Mouse (Mus musculus): ENCODE data around the gene Fgfr2. TPM values are rescaled to one million over a fixed set of nuclear protein-coding genes. Genes with fewer than 3 reads are reported as not detected.

The Fgfr2 gene
- total RNA-seq, 2 experiments from 2014 or later, result 27.3 to 32.7 TPM

GRCm38 (mm10) chr7:130250994-130251393 lies 2872.2 kb downstream of the Fgfr2 start:
- intact Hi-C loops (cut with DNase I), result no loop called here
- no peak for DNase-seq (ENCODE audit: low spot score in 2 of 2)

GRCm38 (mm10) chr7:130248403-130248802 lies 2874.7 kb downstream of the Fgfr2 start:
- intact Hi-C loops (cut with DNase I), result no loop called here
- no peak for DNase-seq (ENCODE audit: low spot score in 2 of 2)

DNA sequence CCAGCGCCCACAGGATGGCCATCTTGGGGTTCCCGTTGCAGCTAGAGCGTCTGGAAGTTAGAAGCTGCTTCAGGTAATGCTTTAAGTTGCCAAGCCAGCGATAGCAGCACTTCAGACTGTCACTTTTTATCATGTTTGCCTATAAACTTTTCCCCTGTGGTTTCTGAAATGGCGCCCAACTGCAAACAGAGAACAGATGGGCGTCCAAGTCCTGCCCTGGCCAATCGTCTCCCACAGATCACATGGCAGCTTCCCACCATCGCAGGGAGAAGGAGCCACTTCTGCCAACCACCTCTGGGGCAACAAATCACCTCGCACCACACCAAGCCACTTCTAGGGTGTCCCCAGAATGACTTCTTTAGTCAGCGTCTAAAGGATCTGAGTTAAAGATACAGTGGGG lies 2875.3 kb downstream of the Fgfr2 start:
- no peak for DNase-seq (ENCODE audit: low spot score in 2 of 2)
- intact Hi-C loops (cut with DNase I), result no loop called here

DNA sequence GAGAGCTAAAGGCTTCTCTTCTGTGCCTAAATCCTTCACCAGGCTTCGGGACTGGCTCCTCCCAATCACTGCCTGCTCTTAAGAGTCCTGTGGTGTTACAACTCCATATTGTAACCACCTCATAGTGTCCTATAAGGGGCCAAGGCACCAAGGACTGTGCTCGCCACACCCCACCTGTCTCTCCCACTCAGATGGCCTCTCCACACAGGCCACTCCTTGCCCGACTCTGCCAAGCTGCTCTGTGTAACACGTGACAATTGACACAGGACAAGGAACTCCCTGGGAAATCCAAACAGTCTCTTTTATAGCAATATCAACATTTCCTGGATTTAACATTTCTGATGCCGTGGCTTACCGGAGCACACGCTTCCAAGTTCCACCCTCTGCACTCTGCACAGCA lies 2876.7 kb downstream of the Fgfr2 start:
- no peak for DNase-seq (ENCODE audit: low spot score in 2 of 2)
- intact Hi-C loops (cut with DNase I), result no loop called here

DNA sequence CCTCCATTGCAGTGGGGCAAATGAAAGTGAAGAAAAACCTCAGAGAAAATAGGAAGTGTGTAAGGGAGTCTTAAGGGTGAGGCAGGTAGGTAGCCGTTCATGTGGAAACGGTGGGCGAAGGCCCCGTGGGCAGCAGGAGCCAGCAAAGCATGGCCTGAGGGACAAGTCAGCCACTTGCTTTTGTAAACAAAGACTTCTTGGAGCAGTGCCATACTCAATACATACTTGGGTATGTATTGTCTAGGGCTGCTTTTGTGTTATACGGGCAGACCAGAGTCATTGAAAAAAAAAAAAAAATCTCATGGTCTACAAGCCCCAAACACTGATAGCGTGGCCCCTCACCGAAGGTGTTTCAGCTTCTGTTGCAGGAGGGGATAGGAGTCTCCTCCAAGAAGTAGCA lies 2878.6 kb downstream of the Fgfr2 start:
- intact Hi-C loops (cut with DNase I), result no loop called here
- no peak for DNase-seq (ENCODE audit: low spot score in 2 of 2)

DNA sequence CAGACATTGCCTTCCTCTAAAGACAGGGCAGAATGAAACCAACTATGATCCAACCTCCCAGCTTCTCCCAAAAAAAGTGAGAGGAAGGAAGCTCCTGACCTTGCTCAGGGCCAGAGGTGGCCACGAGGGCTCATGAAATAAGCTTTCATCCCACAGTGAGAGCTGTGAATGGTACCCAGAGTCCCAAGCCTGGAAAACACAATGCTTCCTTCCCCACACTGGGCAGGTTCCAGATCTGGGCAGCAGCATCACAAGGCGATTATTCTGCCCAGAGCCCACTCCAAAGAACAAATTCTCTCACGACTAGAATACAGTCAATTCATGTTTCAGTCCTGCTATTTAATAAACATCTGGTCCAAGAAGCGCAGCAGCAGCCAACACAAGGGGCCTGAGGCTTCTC lies 2879.3 kb downstream of the Fgfr2 start:
- intact Hi-C loops (cut with DNase I), result no loop called here

DNA sequence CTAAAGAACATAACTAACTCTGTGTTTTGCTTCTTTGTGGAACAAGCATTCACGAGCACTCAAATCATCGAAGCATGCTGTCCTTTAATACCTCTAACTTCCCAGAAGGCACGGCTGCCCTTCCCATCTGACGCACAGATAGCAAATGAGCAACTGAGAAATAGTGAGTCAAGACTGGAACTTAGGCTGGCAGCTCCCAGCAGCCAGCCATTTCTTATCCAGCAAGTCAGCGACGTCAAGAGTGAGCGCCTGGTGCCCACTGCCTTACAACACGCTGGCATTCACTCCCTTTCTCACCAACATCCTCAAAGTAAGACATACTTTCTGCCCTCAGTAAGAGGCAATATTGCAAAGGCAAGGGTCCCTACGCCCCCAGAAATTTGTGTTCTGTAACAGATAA lies 2883.0 kb downstream of the Fgfr2 start:
- DNase-seq (ENCODE audit: low spot score in 2 of 2), result no peak
- intact Hi-C loops (cut with DNase I), result no loop called here

More for the DNA sequence above, 2879.3 kb downstream of the Fgfr2 start:
- no peak for DNase-seq (ENCODE audit: low spot score in 2 of 2)

- no peak for DNase-seq (ENCODE audit: low spot score in 2 of 2)
- intact Hi-C loops (cut with DNase I), result no loop called here
Measured at GRCm38 (mm10) chr7:130237244-130237643, 2885.9 kb downstream of the Fgfr2 start.

GRCm38 (mm10) chr7:130233777-130234176 lies 2889.4 kb downstream of the Fgfr2 start:
- no peak for DNase-seq (ENCODE audit: low spot score in 2 of 2)
- intact Hi-C loops (cut with DNase I), result no loop called here

DNA sequence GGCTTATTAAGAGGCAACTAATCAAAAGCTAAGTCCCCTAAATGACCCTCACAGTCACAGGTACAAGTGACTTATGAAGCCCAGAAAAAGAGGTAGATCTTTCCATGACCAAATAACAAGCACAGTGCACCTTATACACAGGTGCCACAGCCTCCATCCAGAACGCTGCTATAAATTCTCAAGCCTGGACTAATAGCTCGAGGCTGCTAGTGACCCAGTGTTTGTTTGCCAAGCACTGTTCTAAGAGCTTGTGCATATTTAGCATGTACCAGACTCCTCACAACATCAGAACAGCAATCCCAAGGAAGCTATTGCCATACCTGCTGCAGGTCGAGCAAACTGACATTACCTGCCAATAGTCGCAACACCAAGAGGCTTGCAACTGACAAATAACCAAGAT lies 2893.1 kb downstream of the Fgfr2 start:
- no peak for DNase-seq (ENCODE audit: low spot score in 2 of 2)

DNA sequence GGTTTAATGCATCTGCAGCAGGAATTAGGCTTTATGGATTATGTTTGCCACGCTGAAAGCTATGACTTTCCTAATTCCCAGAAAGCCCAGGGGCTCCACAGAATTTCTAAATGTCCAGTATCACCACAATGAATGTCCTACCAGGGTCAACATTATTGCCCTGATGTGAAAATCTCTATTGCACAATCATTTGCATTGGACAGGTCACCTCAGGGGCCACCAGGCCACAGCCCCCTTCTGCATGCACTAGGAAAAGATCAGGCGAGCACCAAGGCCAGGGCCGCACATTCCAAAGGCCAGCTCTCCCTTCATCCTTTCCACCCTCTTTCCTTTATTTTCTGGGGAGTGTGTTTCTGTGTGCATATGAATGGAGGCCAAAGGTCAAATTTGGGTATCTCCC lies 2897.9 kb downstream of the Fgfr2 start:
- intact Hi-C loops (cut with DNase I), result no loop called here
- no peak for DNase-seq (ENCODE audit: low spot score in 2 of 2)

More for the DNA sequence above, 2893.1 kb downstream of the Fgfr2 start:
- intact Hi-C loops (cut with DNase I), result no loop called here

DNA sequence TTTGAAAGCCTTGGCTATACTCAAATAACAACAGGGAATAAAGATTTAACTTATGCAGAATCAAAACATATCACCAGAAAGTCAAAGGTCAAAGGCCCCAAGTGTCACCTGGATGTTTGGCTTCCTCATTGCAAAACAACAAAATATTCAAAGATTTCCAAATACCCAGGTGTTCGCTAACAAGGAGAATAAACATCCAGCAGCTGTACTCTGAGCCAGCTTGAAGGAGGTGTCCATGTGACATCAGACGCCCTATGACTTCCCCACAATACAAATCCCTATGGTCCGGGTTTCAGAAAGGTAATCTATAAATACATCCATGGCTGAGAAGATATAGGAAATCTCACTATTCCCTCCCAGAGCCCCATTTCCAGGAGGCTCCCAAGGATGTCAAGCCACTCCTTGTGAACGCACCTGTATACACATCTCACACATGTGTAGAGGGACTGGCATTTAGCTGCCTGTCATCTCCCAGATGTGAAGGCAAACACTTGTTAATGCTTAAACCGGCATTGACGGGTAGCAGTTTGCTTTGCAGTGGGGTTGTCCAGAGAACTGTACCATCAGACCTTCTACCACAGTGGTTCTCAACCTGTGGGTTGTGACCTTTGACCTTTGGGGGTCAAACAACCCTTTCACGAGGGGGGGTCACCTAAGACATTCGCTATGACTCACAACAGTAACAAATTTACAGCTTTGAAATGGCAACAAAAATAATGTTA lies 2900.4 kb downstream of the Fgfr2 start:
- DNase-seq (ENCODE audit: low spot score in 2 of 2), result no peak
- intact Hi-C loops (cut with DNase I), result no loop called here

DNA sequence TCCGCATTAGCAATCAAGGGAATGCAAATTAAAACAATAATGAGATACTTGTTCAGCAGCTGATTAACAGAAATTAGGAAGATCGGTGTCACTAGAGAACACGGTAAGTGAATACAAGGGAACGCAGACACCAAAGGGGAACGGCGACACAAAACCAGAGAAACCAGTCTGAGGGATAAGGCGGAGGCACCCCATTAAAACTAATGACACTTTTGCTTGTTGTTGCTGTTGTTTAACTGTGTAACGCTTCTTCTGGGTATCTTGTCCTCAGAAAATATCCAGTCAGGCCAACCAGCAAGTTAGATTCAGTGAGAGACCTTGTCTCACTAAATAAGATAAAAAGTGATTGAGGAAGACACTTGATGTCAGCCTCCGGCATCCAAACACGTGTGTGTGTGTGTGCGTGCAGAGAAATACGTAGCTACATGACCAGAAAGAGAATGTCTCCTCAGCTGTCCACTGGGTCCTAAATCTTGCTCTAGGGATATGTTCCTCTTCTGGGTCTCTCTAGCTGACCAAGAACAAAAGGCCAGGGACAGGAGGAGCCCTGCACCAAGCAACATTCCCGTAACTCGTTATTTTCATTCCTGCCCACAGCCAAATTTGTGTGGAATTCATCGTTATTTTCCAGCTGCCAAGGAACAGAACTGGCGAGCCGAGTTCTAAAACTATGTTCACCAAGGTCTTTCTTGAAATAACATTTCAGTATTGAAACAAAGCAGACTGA lies 2901.3 kb downstream of the Fgfr2 start:
- intact Hi-C loops (cut with DNase I), result no loop called here
- DNase-seq (ENCODE audit: low spot score in 2 of 2), result no peak

DNA sequence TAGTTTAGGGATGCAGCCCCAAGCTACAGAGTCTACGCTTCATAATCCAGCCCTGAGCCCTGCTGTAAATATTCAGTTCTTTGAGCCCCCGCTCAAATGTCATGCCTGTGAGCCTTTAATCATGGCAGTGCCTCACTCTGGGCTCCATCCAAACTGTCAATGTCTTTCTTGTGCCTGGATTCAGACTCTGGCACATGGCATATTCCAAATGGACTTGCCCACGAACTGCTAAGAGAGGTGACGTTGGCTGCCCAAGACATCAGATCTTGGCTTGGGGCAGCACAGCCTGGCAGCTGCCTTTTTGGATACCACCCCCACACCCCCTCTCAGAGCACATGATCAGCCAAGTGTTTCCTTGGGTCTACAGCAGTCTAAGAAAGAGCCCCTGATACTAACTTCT lies 2902.5 kb downstream of the Fgfr2 start:
- DNase-seq (ENCODE audit: low spot score in 2 of 2), result no peak
- intact Hi-C loops (cut with DNase I), result no loop called here

- intact Hi-C loops (cut with DNase I), result no loop called here
- no peak for DNase-seq (ENCODE audit: low spot score in 2 of 2)
Measured at GRCm38 (mm10) chr7:130219844-130220243, 2903.3 kb downstream of the Fgfr2 start.

GRCm38 (mm10) chr7:130216272-130216671 lies 2906.9 kb downstream of the Fgfr2 start:
- DNase-seq (ENCODE audit: low spot score in 2 of 2), result no peak
- intact Hi-C loops (cut with DNase I), result no loop called here

DNA sequence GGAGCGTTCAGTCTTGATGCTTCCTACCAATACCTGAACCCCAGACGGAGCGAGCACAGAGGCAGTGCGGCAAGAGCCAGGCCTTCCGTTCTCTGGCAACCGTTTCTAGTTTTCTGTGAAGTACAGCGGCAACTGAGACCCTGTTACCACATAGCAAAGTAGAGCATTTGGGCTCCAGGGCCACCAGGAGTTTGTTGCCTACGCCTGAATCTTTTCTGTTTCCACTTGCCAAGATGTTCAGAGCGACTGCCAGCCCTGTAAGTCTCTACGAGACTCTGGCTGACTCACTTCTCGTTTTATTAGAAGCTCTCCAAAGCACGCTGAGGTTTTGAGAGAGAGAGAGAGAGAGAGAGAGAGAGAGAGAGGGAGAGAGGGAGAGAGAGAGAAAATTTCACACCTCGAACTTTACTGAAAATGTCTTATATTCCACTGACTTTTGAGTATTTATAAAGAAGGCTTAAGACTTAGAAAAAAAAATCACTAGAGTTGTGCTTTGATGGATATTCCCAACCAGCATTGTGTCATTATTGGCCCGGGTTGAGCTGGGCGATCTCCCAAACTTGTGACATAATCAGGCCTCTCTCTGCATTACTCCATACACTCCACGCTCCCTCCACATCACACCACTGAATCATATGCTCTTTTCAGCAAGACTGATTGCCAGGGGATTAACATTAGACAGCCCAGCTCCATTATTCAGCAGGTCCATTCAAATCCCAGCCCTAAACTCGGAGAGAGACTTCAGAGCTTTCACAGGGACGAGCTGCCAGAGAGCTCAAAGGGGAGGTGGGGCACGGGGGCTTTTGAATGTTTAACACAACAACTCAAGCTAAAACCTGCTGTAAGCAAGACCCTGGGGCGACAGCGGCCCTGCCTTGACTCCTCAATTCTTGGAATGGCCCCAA lies 2907.6 kb downstream of the Fgfr2 start:
- intact Hi-C loops (cut with DNase I), result no loop called here

GRCm38 (mm10) chr7:130213156-130213555 lies 2910.0 kb downstream of the Fgfr2 start:
- intact Hi-C loops (cut with DNase I), result no loop called here

More for the DNA sequence above, 2907.6 kb downstream of the Fgfr2 start:
- peak; percentile 51 to 65 for DNase-seq (ENCODE audit: low spot score in 2 of 2)

GRCm38 (mm10) chr7:130211411-130211810 lies 2911.7 kb downstream of the Fgfr2 start:
- intact Hi-C loops (cut with DNase I), result no loop called here
- DNase-seq (ENCODE audit: low spot score in 2 of 2), result no peak

More at GRCm38 (mm10) chr7:130213156-130213555, 2910.0 kb downstream of the Fgfr2 start:
- no peak for DNase-seq (ENCODE audit: low spot score in 2 of 2)

- no peak for DNase-seq (ENCODE audit: low spot score in 2 of 2)
- intact Hi-C loops (cut with DNase I), result loop anchor here (5.0 kb wide), 1 partner anchor 54 kb away; no protein-coding TSS in a partner anchor
Measured at GRCm38 (mm10) chr7:130208601-130209000, 2914.5 kb downstream of the Fgfr2 start.
